In the genomic region with DNA sequence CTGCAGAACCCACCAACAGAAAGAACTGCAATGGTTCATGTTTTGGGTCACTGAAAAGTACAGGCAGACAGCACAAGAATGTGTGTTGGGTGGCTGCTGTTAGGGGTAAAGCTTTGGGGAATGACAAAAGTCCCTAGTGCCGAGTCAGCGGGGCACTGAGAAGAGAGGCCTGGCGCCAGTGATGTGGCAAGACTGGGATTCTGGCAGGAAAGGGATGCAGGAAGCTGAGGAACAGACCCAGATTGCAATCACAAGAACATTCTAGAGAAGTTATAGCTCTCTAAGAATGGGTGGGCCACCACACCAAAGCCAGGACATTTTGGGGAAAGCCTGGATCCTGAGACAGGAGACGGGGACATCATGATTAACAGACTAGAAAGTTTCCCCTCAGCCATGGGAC, we compare ENCODE assay signal across 17 mouse cellular contexts.
A peak's percentile ranks its signal among the peaks of the same experiment; 100 is the strongest.
DNase-seq lines count a peak whose midpoint lies in the region; ATAC-seq and TF ChIP-seq lines count a peak whose summit lies in the region.
"Had no signal": no experiment of that assay in that cellular context is flagged by ENCODE, and none has a peak within 500 bp of the region (broad histone marks: within the 10 kb centered on the region; RNA-seq: fewer than 3 reads in every experiment).

No protein-coding gene starts in this region.

- no peaks in the 10 kb centered on the region for H3K36me3 ChIP-seq in forebrain, embryonic 10.5 days (replicated peaks)
- no peaks in the 10 kb centered on the region for H3K36me3 ChIP-seq in forebrain, embryonic 15.5 days
- no peaks in the 10 kb centered on the region for H3K36me3 ChIP-seq in kidney, adult 2 months (ENCODE audit: control insufficient read depth, insufficient read depth, low read length)
- no peaks in the 10 kb centered on the region for H3K36me3 ChIP-seq in kidney, embryonic 14.5 days (ENCODE audit: control insufficient read depth, insufficient read depth, low read length)
- H3K36me3 ChIP-seq in heart, embryonic 14.5 days (ENCODE audit: control insufficient read depth, insufficient read depth, low read length) = no peaks in the 10 kb centered on the region
- H3K36me3 ChIP-seq: limb, embryonic 15.5 days; neural tube, embryonic 12.5 days had no signal

- no peak for DNase-seq in forebrain, embryonic 10.5 days (ENCODE audit: extremely low spot score, low spot score)
- DNase-seq in kidney, adult 2 months = peak; percentile 36
- peak; percentile 50 for DNase-seq in lung, postnatal 14 days
- DNase-seq in layer of hippocampus, adult 18-20 months (ENCODE audit: low spot score in 2 of 2) = no peak
- DNase-seq: B cell, adult 2 months; cerebellum, postnatal 36 days; kidney, adult 18-20 months; layer of hippocampus, adult 9-11 months; liver, postnatal 0 days; right cerebral cortex, postnatal 14 days had no signal

- peaks cover 58% of the 10 kb centered on the region for H3K4me1 ChIP-seq in forebrain, embryonic 10.5 days
- H3K4me1 ChIP-seq in forebrain, embryonic 15.5 days = peaks cover 14% of the 10 kb centered on the region
- peaks cover 7% of the 10 kb centered on the region for H3K4me1 ChIP-seq in kidney, adult 2 months (ENCODE audit: control insufficient read depth, insufficient read depth, low read length)
- no peaks in the 10 kb centered on the region for H3K4me1 ChIP-seq in kidney, embryonic 14.5 days (ENCODE audit: control insufficient read depth, insufficient read depth, low read length)
- H3K4me1 ChIP-seq in heart, embryonic 14.5 days (ENCODE audit: control insufficient read depth in 2 of 2, insufficient read depth in 2 of 2, low read length in 2 of 2) = peaks cover 51 to 54% of the 10 kb centered on the region in 2 experiments
- H3K4me1 ChIP-seq: neural tube, embryonic 12.5 days had no signal

- H3K9me3 ChIP-seq in forebrain, embryonic 10.5 days = 0 out of 2 replicates have a peak, but pooled peaks cover 4% of the 10 kb centered on the region
- H3K9me3 ChIP-seq in forebrain, embryonic 15.5 days = no peaks in the 10 kb centered on the region
- H3K9me3 ChIP-seq in kidney, embryonic 14.5 days (ENCODE audit: control insufficient read depth, low read length) = no peaks in the 10 kb centered on the region
- H3K9me3 ChIP-seq in heart, embryonic 14.5 days (ENCODE audit: control insufficient read depth, low read length) = no peaks in the 10 kb centered on the region
- H3K9me3 ChIP-seq: limb, embryonic 15.5 days; neural tube, embryonic 12.5 days had no signal

- no peak for TF ChIP-seq CTCF in kidney, adult 2 months (conservative IDR thresholded peaks at IDR 0.05; ENCODE audit: insufficient read depth, insufficient read length, low read depth, low read length)

- no peak overlapping the region for H3K9ac ChIP-seq in forebrain, embryonic 15.5 days (replicated peaks)
- no peak overlapping the region for H3K9ac ChIP-seq in kidney, embryonic 14.5 days (ENCODE audit: low read depth, low read length)
- peak overlapping the region; percentile 82 for H3K9ac ChIP-seq in heart, embryonic 14.5 days (ENCODE audit: low read length)
- H3K9ac ChIP-seq: limb, embryonic 15.5 days; liver, postnatal 0 days; neural tube, embryonic 12.5 days had no signal

- 90% methylated on average over 4 of the region's 4 CpGs for WGBS in forebrain, embryonic 10.5 days
- WGBS in forebrain, embryonic 15.5 days = 91% methylated on average over 4 of the region's 4 CpGs
- WGBS in kidney, adult 2 months = 74% methylated on average over 4 of the region's 4 CpGs
- 79% methylated on average over 4 of the region's 4 CpGs for WGBS in kidney, embryonic 14.5 days
- 62% methylated on average over 4 of the region's 4 CpGs for WGBS in heart, embryonic 14.5 days

- H3K4me2 ChIP-seq in forebrain, embryonic 15.5 days (replicated peaks) = no peak overlapping the region
- H3K4me2 ChIP-seq in kidney, embryonic 14.5 days (replicated peaks; ENCODE audit: low read depth, low read length) = no peak overlapping the region
- H3K4me2 ChIP-seq in heart, embryonic 14.5 days (ENCODE audit: low read length) = peak overlapping the region; percentile 60
- H3K4me2 ChIP-seq: limb, embryonic 15.5 days; neural tube, embryonic 12.5 days had no signal

- H3K4me3 ChIP-seq in forebrain, embryonic 10.5 days = no peak overlapping the region
- H3K4me3 ChIP-seq in forebrain, embryonic 15.5 days = no peak overlapping the region
- no peak overlapping the region for H3K4me3 ChIP-seq in kidney, adult 2 months (ENCODE audit: insufficient read depth, low read depth, low read length)
- H3K4me3 ChIP-seq in kidney, embryonic 14.5 days (ENCODE audit: low read length) = no peak overlapping the region
- H3K4me3 ChIP-seq in heart, embryonic 14.5 days (ENCODE audit: control insufficient read depth in 1 of 2, insufficient read depth in 1 of 2, low read depth in 1 of 2, low read length in 2 of 2) = peak overlapping the region; percentile 9 to 33; a peak in 3 of 4 replicates
- H3K4me3 ChIP-seq: limb, embryonic 15.5 days; neural tube, embryonic 12.5 days had no signal

- H3K27me3 ChIP-seq in forebrain, embryonic 10.5 days (ENCODE audit: poor library complexity, severe bottlenecking) = peaks cover 59% of the 10 kb centered on the region
- no peaks in the 10 kb centered on the region for H3K27me3 ChIP-seq in forebrain, embryonic 15.5 days
- H3K27me3 ChIP-seq in kidney, adult 2 months (replicated peaks; ENCODE audit: control insufficient read depth, insufficient read depth, low read length) = no peaks in the 10 kb centered on the region
- H3K27me3 ChIP-seq in kidney, embryonic 14.5 days (ENCODE audit: control insufficient read depth, insufficient read depth, low read length) = no peaks in the 10 kb centered on the region
- no peaks in the 10 kb centered on the region for H3K27me3 ChIP-seq in heart, embryonic 14.5 days (ENCODE audit: control insufficient read depth, insufficient read depth, low read length)
- H3K27me3 ChIP-seq: limb, embryonic 15.5 days had no signal

- H3K27ac ChIP-seq in forebrain, embryonic 10.5 days = peak overlapping the region; percentile 84
- H3K27ac ChIP-seq in forebrain, embryonic 15.5 days (replicated peaks) = no peak overlapping the region
- no peak overlapping the region for H3K27ac ChIP-seq in kidney, adult 2 months (ENCODE audit: insufficient read depth, low read depth, low read length)
- H3K27ac ChIP-seq in kidney, embryonic 14.5 days (ENCODE audit: low read depth, low read length) = no peak overlapping the region
- H3K27ac ChIP-seq in heart, embryonic 14.5 days (replicated peaks in 1 of 2; ENCODE audit: control insufficient read depth in 1 of 2, insufficient read depth in 1 of 2, low read depth in 2 of 2, low read length in 2 of 2) = peak overlapping the region; percentile 93 to 94
- H3K27ac ChIP-seq: limb, embryonic 15.5 days; neural tube, embryonic 12.5 days had no signal

- no peak for ATAC-seq in forebrain, embryonic 15.5 days (replicated peaks)
- ATAC-seq in kidney, embryonic 14.5 days (ENCODE audit: low FRiP score, low TSS enrichment) = no peak
- no peak for ATAC-seq in heart, embryonic 14.5 days (ENCODE audit: insufficient number of reproducible peaks, insufficient read depth, low FRiP score, low read depth)
- ATAC-seq in CD4-positive, CD25-positive, alpha-beta regulatory T cell, adult 4 months = no peak
- ATAC-seq: hindbrain, embryonic 16.5 days; liver, postnatal 0 days had no signal

- TF ChIP-seq POLR2A in kidney, adult 2 months (IDR thresholded peaks at IDR 0.05; ENCODE audit: low read depth, low read length) = no peak

Comparison
In these comparisons a context has a peak if more than half of its experiments do, and no peak if none do; other contexts are left out.
1. H3K27ac ChIP-seq: peak in forebrain, embryonic 10.5 days (single experiment) and heart, embryonic 14.5 days (2 of 2); none in forebrain, embryonic 15.5 days (single experiment), kidney, adult 2 months (single experiment) and kidney, embryonic 14.5 days (single experiment).
2. DNase-seq: peak in kidney, adult 2 months (single experiment) and lung, postnatal 14 days (single experiment); none in forebrain, embryonic 10.5 days (single experiment) and layer of hippocampus, adult 18-20 months (0 of 2).
3. H3K4me3 ChIP-seq: peak in heart, embryonic 14.5 days (2 of 2); none in forebrain, embryonic 10.5 days (single experiment), forebrain, embryonic 15.5 days (single experiment), kidney, adult 2 months (single experiment) and kidney, embryonic 14.5 days (single experiment).